Mouse (Mus musculus) neural tube, embryonic 10.5 days (tissue): ENCODE measurements around the gene Cfap61.

Source experiments
- DNase-seq: peaks from one replicate; pipeline ENCODE4 v3.0.0-alpha.2; 2017; ENCODE audit warnings: low spot score; ENCODE audit errors: extremely low spot score

Cfap61 gene

DNA sequence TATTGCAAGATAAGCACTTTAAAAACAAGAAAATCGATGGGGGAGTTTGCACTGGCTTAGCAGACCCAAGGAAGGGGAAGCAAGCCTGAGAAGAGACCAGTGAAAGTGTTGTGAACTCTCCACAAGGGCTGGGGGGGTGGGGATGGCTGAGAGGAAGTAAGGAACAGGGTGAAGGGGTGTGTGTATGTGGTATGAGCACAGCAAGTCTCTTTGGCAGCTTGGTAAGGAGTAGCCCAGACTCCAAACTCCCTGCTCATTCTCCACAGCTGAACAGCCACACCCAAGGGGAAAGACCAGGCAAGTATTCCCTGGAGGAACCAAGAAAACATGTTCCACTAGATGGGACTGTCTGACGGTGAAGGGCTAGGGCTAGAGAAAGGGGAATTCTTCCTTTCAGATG is 76.2 kb downstream of the Cfap61 start:
- DNase-seq = no peak

GRCm38 (mm10) chr2:146015341-146016186 is 81.0 kb downstream of the Cfap61 start:
- DNase-seq = no peak

DNA sequence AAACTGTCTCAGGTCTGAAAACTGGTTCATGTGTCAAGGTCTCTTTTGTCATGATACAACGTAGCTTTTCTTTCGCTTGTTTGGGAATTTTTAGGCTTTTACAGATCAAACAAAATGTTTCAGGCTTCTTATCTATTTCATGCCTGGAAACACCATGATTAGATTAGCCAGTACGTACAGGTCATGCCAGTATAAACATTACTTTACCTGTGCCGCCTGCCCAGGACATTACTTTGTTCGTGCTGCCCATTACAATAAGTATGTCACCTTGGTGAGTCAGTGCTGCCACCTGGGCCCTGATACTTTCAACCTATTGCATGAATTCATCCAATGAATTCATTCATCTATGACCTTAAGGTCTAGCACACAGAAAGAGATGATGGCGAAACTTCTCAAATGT is 88.3 kb downstream of the Cfap61 start:
- DNase-seq = no peak

- no peak for DNase-seq
Measured at GRCm38 (mm10) chr2:146043640-146044039, 109.1 kb downstream of the Cfap61 start.

- DNase-seq = no peak
Measured at GRCm38 (mm10) chr2:146044926-146045890, 110.6 kb downstream of the Cfap61 start.

GRCm38 (mm10) chr2:146047691-146048090 is 113.1 kb downstream of the Cfap61 start:
- DNase-seq = no peak

GRCm38 (mm10) chr2:146048221-146048829 is 113.7 kb downstream of the Cfap61 start:
- no peak for DNase-seq

DNA sequence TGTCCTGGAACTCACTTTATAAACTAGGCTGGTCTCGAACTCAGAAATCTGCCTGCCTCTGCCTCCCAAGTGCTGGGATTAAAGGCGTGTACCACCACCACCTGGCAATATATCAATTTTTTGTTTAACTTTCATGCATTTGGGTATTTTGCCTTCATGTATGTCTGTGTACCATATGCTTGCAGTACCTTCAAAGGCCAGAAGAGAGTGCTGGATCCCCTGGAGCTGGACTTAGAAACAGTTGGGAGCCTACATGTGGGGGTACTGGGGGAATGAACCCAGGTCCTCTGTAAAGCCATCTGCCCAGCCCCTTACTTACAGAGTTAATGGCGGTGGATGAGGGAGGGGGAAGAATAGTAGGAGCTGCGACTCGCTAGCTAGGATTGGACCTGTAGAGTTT is 114.8 kb downstream of the Cfap61 start:
- DNase-seq = no peak

- DNase-seq = no peak
Measured at GRCm38 (mm10) chr2:146050069-146050468, 115.5 kb downstream of the Cfap61 start.

DNA sequence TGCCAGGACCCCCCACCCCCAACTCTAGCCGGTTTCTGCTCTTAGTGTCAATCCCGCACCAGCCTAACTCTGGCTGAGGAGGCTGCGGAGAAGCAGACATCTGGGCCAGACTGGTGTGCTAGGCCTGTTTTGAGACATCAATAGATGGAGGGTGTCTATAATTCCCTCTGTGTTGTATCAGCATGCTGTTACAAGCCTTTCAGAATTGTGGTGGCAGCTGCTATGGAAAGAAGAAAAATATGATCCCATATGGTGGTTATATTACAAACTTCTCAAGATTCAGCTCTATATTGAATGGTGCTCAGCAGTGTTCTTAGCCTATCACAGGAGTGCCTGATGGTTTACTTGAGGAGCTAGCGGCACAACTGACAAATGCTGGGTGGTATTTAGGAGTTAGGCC is 116.8 kb downstream of the Cfap61 start:
- no peak for DNase-seq

DNA sequence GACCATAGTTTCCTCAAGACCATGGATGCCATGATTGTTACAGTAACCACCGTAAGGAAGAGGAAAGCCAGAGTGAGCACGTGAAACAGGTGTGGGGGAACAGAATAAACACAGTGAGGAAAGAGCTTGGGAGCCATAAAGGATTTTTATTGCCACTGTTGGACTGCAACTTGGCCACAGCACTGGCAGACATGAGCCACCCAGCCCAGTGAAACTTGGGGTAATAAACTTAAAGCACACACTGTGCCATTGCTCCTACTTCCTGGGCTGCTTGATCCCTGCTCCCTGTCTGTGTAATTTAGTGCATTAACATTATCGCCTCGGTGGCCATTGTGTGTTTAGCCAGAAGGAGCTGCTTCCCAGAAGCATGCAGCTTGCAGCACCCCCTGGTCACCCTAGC is 122.5 kb downstream of the Cfap61 start:
- DNase-seq = no peak

DNA sequence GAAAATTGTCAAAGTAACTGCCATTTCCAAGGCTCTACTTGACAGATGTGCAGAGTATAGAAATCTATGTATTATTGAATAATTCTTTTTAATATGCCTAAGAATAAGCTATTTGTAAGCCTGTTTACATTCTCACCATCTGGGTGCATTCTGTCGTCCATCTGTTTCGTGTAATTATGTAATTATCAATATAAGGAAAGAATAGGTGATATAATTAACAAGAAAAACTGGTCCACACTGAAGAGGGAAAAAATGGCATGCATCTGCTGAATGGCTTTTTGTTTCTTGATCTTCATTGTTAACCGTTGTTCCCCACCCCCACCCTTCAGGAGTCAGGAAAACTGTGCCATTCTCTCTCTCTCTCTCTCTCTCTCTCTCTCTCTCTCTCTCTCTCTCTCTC is 124.2 kb downstream of the Cfap61 start:
- no peak for DNase-seq

DNA sequence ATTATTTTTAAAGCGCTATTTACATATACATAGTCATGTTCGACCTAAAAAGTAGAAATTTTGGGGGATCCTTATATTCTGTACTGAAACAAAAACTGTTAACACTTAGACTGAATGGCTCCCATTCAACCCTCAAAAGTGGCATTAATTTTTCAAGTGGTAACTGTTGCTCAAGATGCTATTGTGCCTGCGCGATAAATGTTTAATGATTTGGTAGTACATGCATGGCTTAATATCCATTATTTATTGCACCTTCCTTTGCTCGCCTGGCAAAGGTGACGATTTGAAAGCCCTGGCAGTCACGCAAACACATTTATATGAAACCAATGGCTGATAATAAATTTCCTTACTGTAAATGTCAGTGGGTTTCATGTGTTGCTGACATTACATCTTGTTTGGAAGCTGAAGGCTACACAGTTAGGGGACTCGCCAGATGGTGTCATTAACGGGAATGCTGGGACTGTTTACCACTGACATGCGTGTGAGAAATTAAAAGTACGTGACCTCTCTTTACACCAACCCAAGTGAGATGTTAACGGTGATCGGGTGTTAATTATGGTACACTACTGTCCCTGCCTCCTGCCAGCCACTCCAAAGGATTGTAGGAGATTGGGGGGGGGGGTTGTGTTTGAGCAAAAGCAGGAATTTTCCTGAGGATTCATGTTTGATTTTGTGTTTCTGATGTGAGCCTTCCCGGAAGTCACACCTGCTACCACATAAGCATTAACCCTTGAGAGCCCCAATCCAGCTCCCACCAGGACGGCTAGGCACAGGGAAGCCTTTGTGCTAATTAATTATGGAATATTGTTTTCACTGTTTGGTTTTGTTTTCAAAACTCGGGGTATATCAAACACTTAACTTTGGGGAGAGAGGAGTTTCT is 127.1 kb downstream of the Cfap61 start:
- DNase-seq = no peak

DNA sequence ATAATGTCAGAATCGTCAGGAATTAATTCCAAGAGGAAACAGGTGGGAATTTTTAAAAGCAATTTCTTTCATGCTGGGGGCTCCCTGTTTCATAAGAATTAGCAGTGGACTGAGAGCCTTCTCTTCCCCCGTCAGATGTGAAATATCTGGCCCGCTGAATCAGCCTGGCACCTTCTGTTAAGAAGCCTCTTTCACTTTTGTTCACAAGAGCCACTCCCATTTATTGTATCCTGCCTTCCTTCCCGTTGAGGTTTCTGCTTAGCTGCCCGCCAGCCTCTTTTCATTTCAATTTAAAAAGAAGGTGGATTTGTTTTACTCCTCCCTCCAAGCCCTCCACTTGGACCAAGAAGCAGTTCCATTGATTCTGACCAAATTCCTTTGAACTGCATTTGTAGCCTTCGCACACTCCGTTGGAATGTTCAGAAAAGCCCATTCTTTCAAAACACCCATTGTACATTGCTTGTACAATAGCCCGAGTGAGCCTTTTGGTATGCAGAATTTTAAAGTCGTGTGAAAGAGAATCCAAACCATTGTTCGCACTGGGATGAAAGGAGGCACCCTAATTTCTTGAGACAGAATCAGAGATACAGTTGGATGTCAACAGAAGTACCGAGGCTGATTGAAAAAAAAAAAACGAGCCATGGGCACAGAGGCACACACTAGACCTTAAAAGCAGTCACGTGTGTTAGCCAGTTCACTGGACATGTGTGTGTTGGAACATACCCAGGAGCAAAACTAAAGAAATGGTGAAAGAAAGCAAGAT is 127.9 kb downstream of the Cfap61 start:
- peak; percentile 28 for DNase-seq

- DNase-seq = no peak
Measured at GRCm38 (mm10) chr2:146063093-146064074, 128.8 kb downstream of the Cfap61 start.

DNA sequence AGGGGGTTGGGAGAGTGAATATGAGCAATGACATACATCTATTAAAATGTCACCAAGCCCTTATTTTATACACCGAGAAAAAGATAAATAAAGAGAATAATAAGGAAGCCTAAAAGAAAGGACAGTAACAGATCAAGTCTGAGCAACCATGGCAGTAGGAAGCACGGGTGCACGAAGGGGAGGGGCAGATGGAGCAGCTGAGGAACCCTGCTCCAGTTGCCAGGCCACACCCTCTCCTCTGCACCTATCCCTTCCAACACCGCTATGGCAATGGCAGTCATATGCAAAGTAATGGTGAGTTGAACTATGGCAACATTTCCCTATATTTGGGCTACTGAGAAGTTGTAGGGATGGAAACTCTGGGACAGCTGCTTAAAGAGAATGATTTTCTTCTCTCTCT is 132.8 kb downstream of the Cfap61 start:
- DNase-seq = no peak

- no peak for DNase-seq
Measured at GRCm38 (mm10) chr2:146073300-146073699, 138.7 kb downstream of the Cfap61 start.

GRCm38 (mm10) chr2:146077117-146077516 is 142.5 kb downstream of the Cfap61 start:
- DNase-seq = no peak

- no peak for DNase-seq
Measured at GRCm38 (mm10) chr2:146080282-146080681, 145.7 kb downstream of the Cfap61 start.
